Mouse (Mus musculus) lung, postnatal 10 days (tissue): Measurements from ENCODE around the gene Izumo3.
"Not testable (repeated sequence)": the region's sequence is repeated elsewhere in the genome, so short reads cannot be mapped to it uniquely, and the experiment has no call there.

Experiments
- DNase-seq: peaks from one replicate; pipeline ENCODE4 v3.0.0; 2021

Gene Izumo3

DNA sequence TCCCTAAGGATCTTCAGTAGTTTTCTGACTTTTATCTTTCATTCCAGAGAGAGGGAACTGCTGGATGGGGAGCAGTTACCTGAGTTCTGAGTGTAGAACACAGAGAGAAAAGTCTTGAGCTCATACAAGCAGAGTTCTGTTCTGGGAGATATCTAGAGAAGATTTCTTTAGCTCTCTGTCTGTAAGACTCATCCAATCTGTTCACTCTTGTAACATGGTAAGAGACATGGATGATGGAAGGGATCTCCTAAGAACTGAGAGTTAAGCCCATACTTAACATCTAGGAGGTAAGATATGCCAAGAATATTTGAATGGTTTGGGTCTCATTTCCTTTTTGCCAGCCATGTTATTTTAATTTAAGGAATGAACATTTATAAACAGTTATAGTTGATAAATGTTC lies at the start of gene Izumo3:
Izumo3 (minus strand) TSS at position 101 of the 400 bp plus-strand sequence.
- DNase-seq, result no peak

DNA sequence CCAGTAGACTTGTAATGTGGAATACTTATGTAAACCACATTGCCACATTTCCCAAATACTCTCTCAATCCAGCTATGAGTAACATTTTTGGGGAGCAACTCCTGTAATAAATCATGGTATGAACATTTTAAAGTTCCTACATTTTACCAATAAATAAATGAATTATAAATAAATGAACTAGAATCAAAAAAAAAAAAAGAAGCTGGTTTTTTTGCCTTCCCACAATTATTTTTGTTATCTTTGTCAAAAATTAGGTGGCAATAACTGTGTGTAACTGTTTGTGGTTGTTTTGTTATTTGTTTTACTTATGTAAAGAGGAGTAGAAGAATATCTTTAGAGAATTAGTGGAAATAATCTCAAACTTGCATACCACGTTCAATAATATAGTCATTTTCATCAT lies 44.6 kb upstream of the Izumo3 start, which contains the start of gene Gm12666:
Gm12666 (minus strand) TSS at position 101 of the 400 bp plus-strand sequence.
- not testable (repeated sequence) for DNase-seq

DNA sequence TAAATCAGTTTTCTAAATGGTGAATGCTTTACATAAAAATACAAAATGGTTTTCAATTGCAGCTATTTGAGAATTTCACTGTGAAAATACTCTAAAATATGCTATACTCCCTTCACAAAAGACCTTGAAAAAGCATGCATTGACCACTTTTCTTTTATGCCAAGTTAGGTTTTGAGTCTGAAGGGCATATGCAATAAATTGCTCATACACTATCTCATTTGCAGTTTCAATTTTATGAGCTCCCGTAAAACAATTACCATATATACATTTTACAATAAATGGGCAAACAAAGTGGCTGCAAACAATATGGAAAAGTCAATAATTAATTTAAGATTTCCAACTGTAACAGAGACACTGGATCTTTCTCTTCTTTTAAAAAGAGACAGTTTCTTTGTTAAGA lies 5.6 kb upstream of the Izumo3 start:
- no peak for DNase-seq

GRCm38 (mm10) chr4:92111390-92111988 lies 35.5 kb downstream of the Izumo3 start:
- no peak for DNase-seq

DNA sequence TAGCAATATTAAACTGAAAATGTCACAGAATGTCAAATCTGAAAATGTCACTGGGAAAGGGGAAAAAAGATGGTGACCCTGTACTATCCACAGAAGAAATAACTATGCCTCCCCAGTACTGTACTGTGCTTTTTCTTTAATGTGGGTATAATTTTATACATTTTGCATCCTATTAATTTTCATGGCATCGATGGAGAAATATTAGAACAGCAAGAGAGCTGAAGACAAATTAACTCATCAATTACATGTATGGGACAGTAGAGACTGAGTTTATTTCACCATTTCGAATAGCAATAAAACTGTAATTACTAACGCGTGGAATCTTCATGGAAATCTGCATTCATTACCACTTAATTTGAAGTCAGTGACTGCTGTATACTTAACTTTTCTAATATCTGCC lies 49.6 kb downstream of the Izumo3 start:
- DNase-seq, result no peak

- DNase-seq, result no peak
Measured at GRCm38 (mm10) chr4:92095951-92096350, 51.1 kb downstream of the Izumo3 start.
